Mouse (Mus musculus): ENCODE measurements around the gene Dnhd1.
"Not testable (repeated sequence)": the region's sequence is repeated elsewhere in the genome, so short reads cannot be mapped to it uniquely, and the experiment has no call there.

The Dnhd1 gene

GRCm38 (mm10) chr7:105740089-105740795 lies 89.6 kb downstream of the Dnhd1 start:
- no peak for DNase-seq (ENCODE audit: low read depth)

DNA sequence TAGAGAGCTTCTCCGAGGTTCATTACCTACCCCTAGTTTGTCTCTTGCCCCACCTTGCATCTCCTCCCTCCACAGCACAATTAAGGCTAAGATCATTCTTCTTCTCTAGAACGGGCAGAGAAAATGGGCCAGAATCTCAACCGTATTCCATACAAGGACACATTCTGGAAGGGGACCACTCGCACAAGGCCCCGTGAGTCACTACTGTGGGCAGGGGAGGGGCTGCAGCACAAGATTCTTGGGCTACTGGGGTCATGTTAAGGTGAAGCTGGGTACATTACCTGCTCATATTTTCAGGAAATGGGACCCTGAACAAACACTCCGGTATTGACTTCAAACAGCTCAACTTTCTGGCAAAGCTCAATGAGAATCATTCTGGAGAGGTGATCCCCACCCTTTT lies 90.2 kb downstream of the Dnhd1 start:
- no peak for DNase-seq (ENCODE audit: low read depth)

DNA sequence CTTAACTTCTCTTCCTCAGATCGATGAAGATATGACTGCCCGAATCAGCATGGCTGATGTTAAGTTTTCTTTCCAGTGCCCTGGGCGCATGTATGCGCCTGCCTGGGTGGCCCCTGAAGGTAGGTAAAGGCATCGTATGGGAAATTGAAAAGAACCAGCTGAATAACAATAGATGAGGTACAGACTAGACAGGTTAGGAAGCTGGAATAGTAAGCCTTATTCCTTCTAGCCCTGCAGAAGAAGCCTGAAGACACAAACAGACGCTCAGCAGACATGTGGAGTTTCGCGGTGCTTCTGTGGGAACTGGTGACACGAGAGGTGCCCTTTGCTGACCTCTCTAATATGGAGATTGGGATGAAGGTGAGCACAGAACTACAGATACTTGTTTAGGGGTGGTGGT lies 91.4 kb downstream of the Dnhd1 start:
- DNase-seq (ENCODE audit: low read depth) = no peak

DNA sequence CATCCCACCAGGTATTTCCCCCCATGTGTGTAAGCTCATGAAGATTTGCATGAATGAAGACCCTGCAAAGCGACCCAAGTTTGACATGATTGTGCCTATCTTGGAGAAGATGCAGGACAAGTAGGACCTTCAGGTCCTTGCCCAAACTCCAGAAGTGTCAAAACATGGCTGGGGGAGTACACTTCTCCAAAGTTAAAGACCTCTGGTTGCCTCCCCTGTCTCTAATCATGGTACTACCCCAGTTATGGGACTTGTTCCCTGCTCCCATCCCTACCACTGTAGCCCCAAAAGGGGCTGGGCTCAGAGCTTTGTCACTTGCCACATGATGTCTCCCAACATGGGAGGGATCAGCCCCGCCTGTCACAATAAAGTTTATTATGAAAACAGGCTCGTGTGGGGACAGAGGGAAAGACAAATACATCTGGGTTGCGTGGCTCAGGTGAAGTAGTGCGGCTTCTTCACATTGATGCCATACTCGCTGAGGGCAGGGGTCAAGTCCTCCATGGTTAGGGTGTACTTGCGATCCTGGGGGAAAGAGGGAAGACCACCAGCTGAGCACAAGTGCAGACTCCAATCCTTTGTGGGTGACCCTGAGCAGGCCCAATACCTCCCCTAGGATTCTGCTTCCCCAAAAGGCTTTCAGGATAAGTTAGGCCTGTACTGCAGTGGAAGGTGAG lies 92.0 kb downstream of the Dnhd1 start:
- DNase-seq (ENCODE audit: low read depth) = not testable (repeated sequence)

DNA sequence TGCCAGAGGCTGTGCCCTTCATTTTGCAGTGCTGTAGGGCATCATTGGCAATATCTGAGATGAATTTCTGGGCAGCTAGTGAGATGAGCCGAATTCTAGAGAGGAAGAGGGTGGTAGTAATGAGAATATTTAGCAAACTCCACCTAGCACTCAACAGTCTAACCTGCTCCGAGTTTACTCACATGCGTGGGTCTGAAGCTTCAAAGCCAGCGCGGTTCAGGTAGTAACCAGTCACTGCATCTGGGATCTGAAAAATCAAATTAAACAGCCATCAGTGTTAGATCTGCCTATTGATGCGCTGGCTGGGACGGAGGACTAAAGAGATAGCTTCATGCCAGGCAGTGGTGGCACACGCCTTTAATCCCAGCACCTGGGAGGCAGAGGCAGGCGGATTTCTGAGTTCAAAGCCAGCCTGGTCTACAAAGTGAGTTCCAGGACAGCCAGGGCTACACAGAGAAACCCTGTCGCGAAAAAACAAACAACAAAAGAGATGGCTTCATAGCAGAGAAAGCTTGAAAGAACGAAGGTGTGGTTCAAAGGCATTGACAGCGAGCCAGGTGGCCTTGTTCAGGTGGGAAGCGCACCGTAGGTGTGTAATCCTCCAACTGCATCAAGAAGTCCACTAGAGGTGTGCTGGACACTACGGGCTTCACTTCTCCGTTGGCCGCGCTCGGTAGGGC lies 92.8 kb downstream of the Dnhd1 start:
- DNase-seq (ENCODE audit: low read depth) = not testable (repeated sequence)

GRCm38 (mm10) chr7:105743926-105744590 lies 93.4 kb downstream of the Dnhd1 start, which contains the start of gene Taf10:
Taf10 (minus strand) TSS chr7:105744361.
- peak; percentile 94 for DNase-seq (ENCODE audit: low read depth)

GRCm38 (mm10) chr7:105747776-105748175 lies 97.1 kb downstream of the Dnhd1 start:
- no peak for DNase-seq (ENCODE audit: low read depth)

GRCm38 (mm10) chr7:105751491-105752433 lies 101.1 kb downstream of the Dnhd1 start, which contains the start of gene Tpp1:
Tpp1 (minus strand) TSS chr7:105752235.
- DNase-seq (ENCODE audit: low read depth) = peak; percentile 94

DNA sequence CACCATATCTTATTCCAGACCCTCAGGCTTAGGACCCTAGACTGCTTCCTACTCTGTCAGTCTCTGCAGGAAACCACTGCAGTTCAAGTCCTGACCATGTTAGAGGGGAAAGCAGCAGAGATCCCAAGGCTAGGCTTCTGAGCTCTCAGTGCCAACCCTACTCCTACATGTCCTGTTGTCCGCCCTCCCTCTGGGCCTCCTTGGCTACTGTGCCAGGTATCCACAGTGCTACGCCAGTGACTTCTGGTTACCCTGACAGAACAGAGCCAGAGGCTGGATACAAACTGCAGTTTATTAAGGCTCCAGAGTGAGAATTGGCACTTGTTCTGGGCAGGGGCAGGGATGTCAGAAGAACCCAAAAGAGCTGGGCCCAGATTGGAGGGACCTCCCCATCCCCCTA lies 102.1 kb downstream of the Dnhd1 start:
- DNase-seq (ENCODE audit: low read depth) = no peak

GRCm38 (mm10) chr7:105753281-105753680 lies 102.7 kb downstream of the Dnhd1 start:
- DNase-seq (ENCODE audit: low read depth) = no peak

DNA sequence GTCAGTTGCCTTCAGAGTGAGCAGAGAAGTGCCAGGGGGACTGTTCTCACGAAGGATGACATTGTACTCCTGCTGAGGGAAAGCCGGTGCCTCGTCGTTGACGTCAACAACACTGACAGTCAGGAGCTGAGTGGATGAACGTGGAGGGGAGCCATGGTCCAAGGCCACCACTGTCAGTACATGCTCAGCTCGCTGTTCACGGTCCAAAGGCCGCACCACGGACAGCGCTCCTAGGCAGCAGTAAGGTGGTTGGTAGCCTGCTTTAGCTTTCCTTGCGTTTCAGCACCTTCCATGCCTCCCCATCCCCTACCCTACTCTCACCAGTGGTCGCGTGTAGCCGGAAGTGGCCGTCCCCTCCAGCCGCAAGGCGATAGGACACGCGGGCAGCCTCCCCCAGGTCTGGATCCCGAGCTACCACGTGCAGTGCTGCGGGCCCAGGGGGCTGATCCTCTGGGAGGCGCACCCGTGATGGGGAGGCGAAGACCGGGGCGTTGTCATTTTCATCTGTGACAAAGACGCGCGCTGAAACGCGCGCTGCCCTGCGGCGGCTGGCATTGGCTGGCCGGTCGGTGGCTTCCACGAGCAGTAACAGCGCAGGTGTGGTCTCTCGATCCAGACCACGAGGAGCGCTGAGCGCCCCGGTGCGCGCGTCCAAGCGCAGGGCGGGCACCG lies 111.3 kb downstream of the Dnhd1 start:
- no peak for DNase-seq (ENCODE audit: low read depth)

GRCm38 (mm10) chr7:105762517-105763270 lies 112.1 kb downstream of the Dnhd1 start:
- DNase-seq (ENCODE audit: low read depth) = no peak

DNA sequence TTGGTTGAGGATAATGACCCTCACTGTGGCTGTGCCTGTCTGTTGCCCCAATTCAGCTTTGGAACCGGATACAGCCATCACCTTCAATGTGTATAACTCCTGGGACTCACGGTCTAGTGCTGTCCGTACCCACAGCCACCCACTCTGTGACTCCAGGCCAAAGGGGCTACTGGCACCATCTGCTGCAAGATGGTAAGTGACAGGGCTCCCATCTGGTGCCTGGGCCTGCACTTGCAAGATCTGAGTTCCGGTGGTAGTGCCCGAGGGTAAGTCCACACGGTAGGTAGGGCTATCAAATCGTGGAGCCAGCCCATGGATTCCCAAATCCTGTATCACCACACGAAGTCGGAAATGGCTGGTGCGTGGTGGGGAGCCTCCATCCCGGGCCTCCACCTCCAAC lies 113.7 kb downstream of the Dnhd1 start:
- DNase-seq (ENCODE audit: low read depth) = no peak

DNA sequence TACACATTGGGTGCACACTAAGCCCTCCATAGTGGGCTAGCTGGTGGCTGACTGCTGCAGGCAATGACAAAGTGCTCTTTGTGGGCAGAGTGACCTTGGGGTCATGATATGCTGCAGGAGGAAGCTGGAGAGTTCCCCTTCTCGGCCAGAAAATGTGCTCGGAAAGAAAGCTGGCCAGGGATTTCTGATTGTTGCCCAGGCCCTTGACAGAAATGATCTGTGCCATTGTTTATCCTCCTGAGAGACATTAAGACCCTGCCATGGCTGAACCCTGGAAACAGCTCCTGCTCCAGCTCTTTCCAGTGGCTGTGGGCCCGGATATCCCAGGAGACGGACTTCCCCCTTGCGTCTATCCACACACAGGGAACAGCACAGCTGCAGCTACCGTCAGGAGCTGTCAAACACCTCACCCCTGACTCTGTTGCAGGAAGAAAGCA lies 117.1 kb downstream of the Dnhd1 start:
- peak; percentile 58 for DNase-seq (ENCODE audit: low read depth)

DNA sequence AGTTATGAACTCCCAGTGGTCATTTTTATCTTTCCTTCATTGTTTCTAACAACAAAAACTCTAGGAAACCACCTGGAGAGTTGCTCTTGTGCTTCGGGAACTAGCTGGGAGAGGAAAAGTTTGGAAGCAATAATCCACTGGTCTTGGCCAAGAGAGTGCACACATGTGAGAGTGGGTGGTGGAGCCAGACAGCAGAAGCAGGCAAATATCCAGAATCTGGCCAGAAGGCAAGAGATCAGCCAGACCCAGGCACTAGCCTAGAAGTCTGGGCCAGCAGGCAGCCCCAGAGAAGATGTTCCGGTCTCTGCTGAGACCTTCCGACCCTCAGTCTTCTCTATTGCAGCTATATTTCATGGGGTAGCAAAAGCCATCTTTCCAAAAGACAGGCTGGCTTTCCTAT lies 119.3 kb downstream of the Dnhd1 start:
- DNase-seq (ENCODE audit: low read depth) = no peak
